24 mouse cellular contexts compared by ENCODE assay signal in the genomic region with DNA sequence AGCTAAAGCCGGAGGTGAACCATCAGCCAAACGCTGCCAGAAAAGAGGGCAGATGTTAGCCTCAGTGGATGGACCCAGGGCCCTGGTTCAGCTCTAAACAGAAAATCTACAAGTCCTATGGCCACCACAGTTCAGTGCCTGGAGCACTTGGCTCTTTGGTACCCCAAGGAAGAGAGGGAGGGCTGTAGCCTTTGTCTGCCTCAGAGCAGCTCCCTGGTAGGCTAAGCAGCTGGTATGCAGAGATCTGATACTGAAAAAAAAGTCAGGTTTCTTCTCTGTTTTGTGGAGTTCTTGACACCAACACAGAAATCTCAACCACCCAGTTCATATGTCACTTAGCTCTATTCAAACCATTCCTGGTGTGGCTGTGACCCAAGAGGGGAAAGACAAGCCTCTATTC. TPM values are rescaled to one million over a fixed set of nuclear protein-coding genes. Genes with fewer than 3 reads are reported as not detected.
DNase-seq lines count a peak whose midpoint lies in the region; ATAC-seq and TF ChIP-seq lines count a peak whose summit lies in the region.
"Had no signal": no experiment of that assay in that cellular context is flagged by ENCODE, and none has a peak within 500 bp of the region (broad histone marks: within the 10 kb centered on the region; RNA-seq: fewer than 3 reads in every experiment).

No protein-coding gene starts in this region.

- TF ChIP-seq POLR2A in kidney, adult 2 months (IDR thresholded peaks at IDR 0.05; ENCODE audit: low read depth, low read length), result no peak

- no peaks in the 10 kb centered on the region for H3K27me3 ChIP-seq in embryonic facial prominence, embryonic 13.5 days
- H3K27me3 ChIP-seq in embryonic facial prominence, embryonic 10.5 days (replicated peaks; ENCODE audit: low read depth, poor library complexity, severe bottlenecking), result no peaks in the 10 kb centered on the region
- H3K27me3 ChIP-seq in heart, embryonic 10.5 days (ENCODE audit: insufficient read depth, poor library complexity, severe bottlenecking), result no peaks in the 10 kb centered on the region
- no peaks in the 10 kb centered on the region for H3K27me3 ChIP-seq in kidney, postnatal 0 days (ENCODE audit: insufficient read depth, low read length)
- H3K27me3 ChIP-seq in kidney, adult 2 months (replicated peaks; ENCODE audit: control insufficient read depth, insufficient read depth, low read length), result no peaks in the 10 kb centered on the region
- H3K27me3 ChIP-seq in embryonic facial prominence, embryonic 14.5 days (replicated peaks; ENCODE audit: control insufficient read depth, insufficient read depth, low read length), result no peaks in the 10 kb centered on the region
- H3K27me3 ChIP-seq: forebrain, embryonic 13.5 days; hindbrain, embryonic 15.5 days had no signal

- no peak for TF ChIP-seq CTCF in kidney, postnatal 0 days (IDR thresholded peaks at IDR 0.05; ENCODE audit: low read depth)
- no peak for TF ChIP-seq CTCF in kidney, adult 2 months (conservative IDR thresholded peaks at IDR 0.05; ENCODE audit: insufficient read depth, insufficient read length, low read depth, low read length)

- no peak for ATAC-seq in embryonic facial prominence, embryonic 13.5 days (ENCODE audit: insufficient number of reproducible peaks, insufficient read depth, low FRiP score, low TSS enrichment, low read depth)
- no peak for ATAC-seq in kidney, postnatal 0 days (replicated peaks; ENCODE audit: low FRiP score, low read depth)
- ATAC-seq in embryonic facial prominence, embryonic 14.5 days (ENCODE audit: low read depth), result peak; percentile 77
- ATAC-seq: activated CD4-positive, CD25-positive, alpha-beta regulatory T cell, adult 4 months; CD4-positive, CD25-positive, alpha-beta regulatory T cell, adult 4 months; forebrain, embryonic 13.5 days; inflammation-experienced regulatory T-cells, adult 6 months; intestine, postnatal 0 days had no signal

- no peak for DNase-seq in embryonic facial prominence, embryonic 10.5 days (ENCODE audit: low spot score)
- no peak for DNase-seq in heart, embryonic 10.5 days (ENCODE audit: low spot score)
- no peak for DNase-seq in heart, adult 9 months (ENCODE audit: low spot score in 2 of 2)
- peak; percentile 35 for DNase-seq in kidney, postnatal 0 days (ENCODE audit: low spot score)
- no peak for DNase-seq in kidney, adult 2 months
- peak; percentile 38 for DNase-seq in embryonic facial prominence, embryonic 14.5 days (ENCODE audit: low spot score)
- DNase-seq in thymus, postnatal 10 days (ENCODE audit: low spot score in 2 of 2), result no peak
- DNase-seq: adrenal gland, postnatal 14 days; B cell, adult 2 months; cerebellum, adult 11-12 months; cerebellum, adult 9-10 months; cerebellum, postnatal 25 days; gastrocnemius, postnatal 10 days; heart, adult 2 months; heart, postnatal 10 days; heart, postnatal 4 days had no signal

- peaks cover 11% of the 10 kb centered on the region for H3K36me3 ChIP-seq in embryonic facial prominence, embryonic 13.5 days
- peaks cover 13% of the 10 kb centered on the region for H3K36me3 ChIP-seq in embryonic facial prominence, embryonic 10.5 days (replicated peaks)
- H3K36me3 ChIP-seq in heart, embryonic 10.5 days, result peaks cover 4% of the 10 kb centered on the region; the same call in 1 of the 2 replicates
- peaks cover 3% of the 10 kb centered on the region; the same call in 1 of the 2 replicates for H3K36me3 ChIP-seq in kidney, postnatal 0 days (ENCODE audit: insufficient read depth, low read length)
- no peaks in the 10 kb centered on the region for H3K36me3 ChIP-seq in kidney, adult 2 months (ENCODE audit: control insufficient read depth, insufficient read depth, low read length)
- peaks cover 3% of the 10 kb centered on the region; the same call in 1 of the 2 replicates for H3K36me3 ChIP-seq in embryonic facial prominence, embryonic 14.5 days (ENCODE audit: control insufficient read depth, insufficient read depth, low read length)

- peaks cover 15% of the 10 kb centered on the region for H3K4me1 ChIP-seq in embryonic facial prominence, embryonic 13.5 days
- peaks cover 19% of the 10 kb centered on the region for H3K4me1 ChIP-seq in embryonic facial prominence, embryonic 10.5 days
- peaks cover 42% of the 10 kb centered on the region for H3K4me1 ChIP-seq in heart, embryonic 10.5 days
- H3K4me1 ChIP-seq in kidney, postnatal 0 days (replicated peaks; ENCODE audit: insufficient read depth, low read length), result peaks cover 5% of the 10 kb centered on the region; the same call in 1 of the 2 replicates
- H3K4me1 ChIP-seq in kidney, adult 2 months (ENCODE audit: control insufficient read depth, insufficient read depth, low read length), result peaks cover 11% of the 10 kb centered on the region
- H3K4me1 ChIP-seq in embryonic facial prominence, embryonic 14.5 days (ENCODE audit: control insufficient read depth, insufficient read depth, low read length), result no peaks in the 10 kb centered on the region

- H3K4me2 ChIP-seq in embryonic facial prominence, embryonic 13.5 days, result no peak overlapping the region
- no peak overlapping the region for H3K4me2 ChIP-seq in kidney, postnatal 0 days (ENCODE audit: low read length)
- no peak overlapping the region for H3K4me2 ChIP-seq in embryonic facial prominence, embryonic 14.5 days (ENCODE audit: low read depth, low read length)
- H3K4me2 ChIP-seq: forebrain, embryonic 13.5 days; hindbrain, embryonic 15.5 days had no signal

- no peaks in the 10 kb centered on the region for H3K9me3 ChIP-seq in embryonic facial prominence, embryonic 13.5 days
- H3K9me3 ChIP-seq in embryonic facial prominence, embryonic 10.5 days, result no peaks in the 10 kb centered on the region
- no peaks in the 10 kb centered on the region for H3K9me3 ChIP-seq in heart, embryonic 10.5 days
- H3K9me3 ChIP-seq in kidney, postnatal 0 days (replicated peaks; ENCODE audit: low read length), result no peaks in the 10 kb centered on the region
- H3K9me3 ChIP-seq in embryonic facial prominence, embryonic 14.5 days (ENCODE audit: control insufficient read depth, low read length), result no peaks in the 10 kb centered on the region
- H3K9me3 ChIP-seq: forebrain, embryonic 13.5 days; G1E; hindbrain, embryonic 15.5 days had no signal

- 89% methylated on average over 2 of the region's 2 CpGs for WGBS in embryonic facial prominence, embryonic 13.5 days
- WGBS in embryonic facial prominence, embryonic 10.5 days, result 91% methylated on average over 2 of the region's 2 CpGs
- 84% methylated on average over 2 of the region's 2 CpGs for WGBS in heart, embryonic 10.5 days
- WGBS in kidney, postnatal 0 days, result 76% methylated on average over 2 of the region's 2 CpGs
- 89% methylated on average over 2 of the region's 2 CpGs for WGBS in kidney, adult 2 months
- WGBS in embryonic facial prominence, embryonic 14.5 days, result 80% methylated on average over 2 of the region's 2 CpGs

- H3K9ac ChIP-seq in embryonic facial prominence, embryonic 13.5 days, result no peak overlapping the region
- H3K9ac ChIP-seq in kidney, postnatal 0 days (ENCODE audit: low read depth, low read length), result no peak overlapping the region
- no peak overlapping the region for H3K9ac ChIP-seq in embryonic facial prominence, embryonic 14.5 days (ENCODE audit: low read depth, low read length)
- H3K9ac ChIP-seq: forebrain, embryonic 13.5 days; hindbrain, embryonic 15.5 days had no signal

- 0 out of 2 replicates have a peak overlapping the region, but pooled peaks have one; percentile 5 for H3K27ac ChIP-seq in embryonic facial prominence, embryonic 13.5 days
- H3K27ac ChIP-seq in embryonic facial prominence, embryonic 10.5 days (replicated peaks), result no peak overlapping the region; the same call in 1 of the 2 replicates
- H3K27ac ChIP-seq in heart, embryonic 10.5 days, result peak overlapping the region; percentile 30; the same call in 1 of the 2 replicates
- no peak overlapping the region for H3K27ac ChIP-seq in kidney, postnatal 0 days
- H3K27ac ChIP-seq in kidney, adult 2 months (ENCODE audit: insufficient read depth, low read depth, low read length), result no peak overlapping the region
- H3K27ac ChIP-seq in embryonic facial prominence, embryonic 14.5 days (replicated peaks; ENCODE audit: low read depth, low read length), result no peak overlapping the region
- H3K27ac ChIP-seq: forebrain, embryonic 13.5 days; heart, adult 2 months; hindbrain, embryonic 15.5 days had no signal

- no peak overlapping the region for H3K4me3 ChIP-seq in embryonic facial prominence, embryonic 13.5 days
- no peak overlapping the region for H3K4me3 ChIP-seq in embryonic facial prominence, embryonic 10.5 days
- no peak overlapping the region for H3K4me3 ChIP-seq in heart, embryonic 10.5 days
- no peak overlapping the region for H3K4me3 ChIP-seq in kidney, postnatal 0 days (replicated peaks; ENCODE audit: low read depth, low read length)
- no peak overlapping the region for H3K4me3 ChIP-seq in kidney, adult 2 months (ENCODE audit: insufficient read depth, low read depth, low read length)
- H3K4me3 ChIP-seq in embryonic facial prominence, embryonic 14.5 days (ENCODE audit: low read depth, low read length), result no peak overlapping the region
- H3K4me3 ChIP-seq: forebrain, embryonic 13.5 days; heart, adult 2 months; hindbrain, embryonic 15.5 days had no signal

RNA-seq across cellular contexts. Expression of a gene that starts 16.0 kb away (rescaled TPM):
- polyA plus RNA-seq in embryonic facial prominence, embryonic 13.5 days (2015; fragmentation: Nextera tagmentation; extraction: Ambion mirVana), result 5.6 and 6.0 TPM in 2 replicates
- polyA plus RNA-seq in embryonic facial prominence, embryonic 10.5 days (2016; fragmentation: Nextera tagmentation; extraction: Ambion mirVana), result 4.2 and 4.6 TPM in 2 replicates
- 5.9 and 6.2 TPM in 2 replicates for polyA plus RNA-seq in heart, embryonic 10.5 days (2016; fragmentation: Nextera tagmentation; extraction: Ambion mirVana)
- polyA plus RNA-seq in kidney, postnatal 0 days (2015; fragmentation: Nextera tagmentation; extraction: Ambion mirVana), result 5.0 and 6.1 TPM in 2 replicates
- 42.1 and 55.5 TPM in 2 replicates for polyA plus RNA-seq in kidney, adult 2 months (2012; rRNA removed)
- 6.6 and 6.7 TPM in 2 replicates for polyA plus RNA-seq in embryonic facial prominence, embryonic 14.5 days (2014; fragmentation: Nextera tagmentation; extraction: Ambion mirVana)

Comparison
In these comparisons a context has a peak if more than half of its experiments do, and no peak if none do; other contexts are left out.
1. H3K27ac ChIP-seq: peak in embryonic facial prominence, embryonic 13.5 days (single experiment) and heart, embryonic 10.5 days (single experiment); none in embryonic facial prominence, embryonic 10.5 days (single experiment), kidney, postnatal 0 days (single experiment), kidney, adult 2 months (single experiment) and embryonic facial prominence, embryonic 14.5 days (single experiment).
2. DNase-seq: peak in kidney, postnatal 0 days (single experiment) and embryonic facial prominence, embryonic 14.5 days (single experiment); none in embryonic facial prominence, embryonic 10.5 days (single experiment), heart, embryonic 10.5 days (single experiment), heart, adult 9 months (0 of 2), kidney, adult 2 months (single experiment) and thymus, postnatal 10 days (0 of 2).